Mouse (Mus musculus) thymus, postnatal 0 days (tissue): Measurements from ENCODE around the gene Adpgk. TPM values are rescaled to one million over a fixed set of nuclear protein-coding genes. Genes with fewer than 3 reads are reported as not detected.
A peak's percentile ranks its signal among the peaks of the same experiment; 100 is the strongest.
"Not testable (repeated sequence)": the region's sequence is repeated elsewhere in the genome, so short reads cannot be mapped to it uniquely, and the experiment has no call there.

ENCODE experiments used
- DNase-seq: peaks from one replicate; pipeline ENCODE4 v3.0.0-alpha.2; 2015; ENCODE audit warnings: low spot score
- polyA plus RNA-seq: library from polyadenylated mRNA; unstranded; fragments of >200 nt; fragmentation: Nextera tagmentation; extraction: Ambion mirVana; gene quantifications from 2 replicates; pipeline ENCODE4 v1.2.1, GENCODE M21; 2015

The Adpgk gene
- polyA plus RNA-seq, 1 experiment from 2014 or later = 19.1 TPM

DNA sequence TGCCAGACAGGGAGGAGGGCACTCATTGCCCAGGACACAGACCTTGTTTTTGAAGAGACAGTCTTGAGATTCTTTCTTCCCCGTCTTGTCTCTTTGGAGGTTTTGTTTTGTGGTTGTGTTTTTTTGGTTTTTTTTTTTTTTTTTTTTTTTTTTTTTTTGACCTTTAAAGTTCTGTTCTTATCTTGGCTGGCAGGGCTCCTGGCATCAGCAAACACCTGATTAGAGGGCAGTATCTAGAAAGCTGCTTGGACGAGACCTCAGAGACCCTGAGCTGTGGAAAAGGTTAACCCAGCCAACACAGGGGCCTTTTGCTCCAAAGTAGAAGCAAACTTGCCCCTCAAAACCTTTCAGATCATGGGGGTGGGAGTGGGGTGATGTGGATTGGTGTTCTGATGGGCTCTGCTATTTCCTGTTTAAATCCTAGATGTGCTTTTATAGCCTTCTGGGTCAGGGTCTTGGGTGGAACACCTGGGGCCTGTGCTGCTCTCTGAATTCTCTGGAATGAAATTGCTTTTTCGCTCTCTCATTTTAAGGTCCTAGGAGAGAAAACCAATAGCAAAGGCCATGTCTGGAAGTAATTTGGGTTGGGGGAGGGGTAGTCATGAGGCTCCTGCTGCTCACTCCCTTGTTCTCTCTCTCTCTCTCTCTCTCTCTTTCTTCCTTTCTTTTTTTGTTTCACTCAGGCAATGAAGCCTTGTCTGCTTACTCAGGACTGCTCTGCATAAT lies 2.5 kb upstream of the Adpgk start:
- DNase-seq = no peak

DNA sequence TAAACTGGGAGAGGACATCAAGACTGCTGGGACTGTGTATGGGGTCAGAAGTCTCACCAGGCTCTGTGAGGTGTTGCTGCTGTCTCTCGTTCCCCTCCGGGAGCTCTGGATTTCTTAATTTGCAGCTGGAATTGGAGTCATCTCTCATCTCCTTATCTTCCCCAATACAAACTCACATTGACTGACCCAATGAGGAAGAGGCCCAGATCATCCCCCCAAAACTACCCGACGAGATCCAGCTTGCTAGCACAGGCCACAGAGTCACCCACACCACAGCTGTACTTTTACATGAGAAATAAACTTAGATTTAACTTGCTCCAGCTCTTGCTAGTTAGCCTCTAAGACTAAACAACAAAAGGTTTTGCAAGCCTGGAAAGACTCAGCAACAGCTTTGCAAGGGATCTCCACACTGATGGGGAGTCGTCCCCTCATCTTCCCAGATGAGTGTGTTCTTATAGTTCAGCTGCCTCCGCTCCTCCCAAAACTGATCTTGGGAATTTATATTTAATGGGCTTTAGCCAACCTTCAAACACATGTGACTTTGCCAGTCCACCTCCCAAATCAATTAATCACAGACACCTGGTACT lies 1.7 kb upstream of the Adpgk start:
- DNase-seq = no peak

DNA sequence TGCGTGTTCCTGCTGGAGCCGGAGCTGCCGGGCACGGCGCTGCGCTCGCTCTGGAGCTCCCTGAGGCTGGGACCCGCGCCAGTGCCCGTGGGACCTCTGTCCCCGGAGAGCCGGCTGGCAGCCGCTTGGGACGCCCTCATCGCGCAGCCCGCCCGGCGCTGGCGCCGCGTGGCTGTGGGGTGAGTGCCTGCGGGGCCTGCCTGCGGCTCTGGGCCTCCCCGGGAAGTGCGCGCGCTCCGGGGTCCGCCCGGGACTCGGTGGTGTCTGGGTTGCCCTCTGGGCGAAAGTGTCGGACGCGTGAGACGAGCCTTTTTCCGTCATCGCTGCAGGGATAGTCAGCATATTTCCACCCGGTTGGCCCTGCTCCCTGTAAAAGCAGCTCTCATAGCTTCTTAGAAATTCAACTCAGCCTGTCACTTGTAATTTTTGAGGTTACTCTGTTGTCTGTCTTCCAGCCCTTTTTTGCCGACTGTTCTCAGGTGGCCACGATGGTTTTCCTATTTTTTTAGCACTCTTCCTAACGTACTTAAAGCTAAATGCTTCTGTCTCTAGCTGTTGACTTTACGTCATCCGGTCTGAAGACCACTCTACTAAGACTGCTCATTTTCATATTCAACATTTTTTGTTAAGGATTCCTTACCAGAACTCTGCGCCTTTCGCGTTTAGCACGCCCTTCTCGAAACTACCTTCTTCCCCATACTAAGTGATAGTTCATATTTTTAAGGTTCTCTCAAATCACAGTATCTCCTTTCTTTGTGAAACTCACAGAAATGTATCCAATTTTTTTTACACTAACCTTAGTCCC lies 532 bp downstream of the Adpgk start:
- DNase-seq = peak; percentile 28

DNA sequence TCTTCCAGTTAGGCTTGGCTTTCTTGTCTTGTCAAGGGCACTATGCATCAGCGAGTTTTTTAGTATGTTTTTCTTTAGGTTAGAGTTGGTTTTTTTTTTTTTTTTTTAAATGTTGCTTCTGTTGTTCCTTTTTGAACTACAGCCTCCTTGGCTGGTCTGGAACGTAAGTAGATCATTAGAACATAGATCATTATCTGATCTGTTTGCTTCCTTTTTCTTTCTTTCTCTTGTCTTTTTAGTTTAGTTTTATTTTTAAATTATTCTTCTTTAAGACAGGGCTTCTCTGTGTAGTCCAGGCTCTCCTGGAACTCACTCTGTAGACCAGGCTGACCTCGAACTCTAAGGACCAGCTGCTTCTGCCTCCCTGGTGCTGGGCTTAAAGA lies 1.1 kb downstream of the Adpgk start:
- no peak for DNase-seq

DNA sequence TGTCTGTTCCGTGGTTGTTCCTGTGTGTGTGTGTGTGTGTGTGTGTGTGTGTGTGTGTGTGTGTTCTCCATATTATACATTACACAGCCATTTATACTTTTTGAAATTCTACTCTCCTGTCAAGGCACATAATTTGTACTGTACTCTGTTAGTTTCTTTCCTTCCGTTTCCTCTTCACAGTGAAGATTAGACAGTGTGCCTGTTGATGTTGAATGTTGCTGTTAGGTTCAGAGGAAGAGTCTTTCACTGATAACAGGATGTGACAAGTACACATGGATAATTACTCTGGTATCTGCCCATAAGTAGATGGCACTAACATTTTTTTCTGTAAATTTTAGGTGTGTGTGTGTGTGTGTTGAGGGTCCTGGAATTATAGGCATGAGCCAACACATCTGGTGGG lies 5.1 kb downstream of the Adpgk start:
- no peak for DNase-seq

DNA sequence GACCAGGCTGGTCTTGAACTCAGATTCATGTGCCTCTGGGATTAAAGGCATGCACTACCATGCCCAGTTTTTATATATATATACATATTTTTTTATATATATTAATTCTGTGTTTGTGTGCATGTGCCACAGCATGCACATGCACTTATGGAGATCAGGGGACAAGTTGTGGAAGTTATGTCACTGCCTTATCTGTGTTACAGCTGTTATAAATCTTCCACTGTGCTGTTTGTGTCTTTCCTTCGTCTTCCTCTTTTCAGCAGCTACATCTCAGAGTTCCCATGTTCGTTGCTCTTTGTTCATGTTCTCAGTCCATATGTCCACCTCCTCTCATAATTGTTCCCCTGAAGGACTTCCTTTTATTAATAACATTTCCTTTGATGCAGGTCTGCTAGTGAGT lies 16.5 kb downstream of the Adpgk start:
- DNase-seq = no peak

DNA sequence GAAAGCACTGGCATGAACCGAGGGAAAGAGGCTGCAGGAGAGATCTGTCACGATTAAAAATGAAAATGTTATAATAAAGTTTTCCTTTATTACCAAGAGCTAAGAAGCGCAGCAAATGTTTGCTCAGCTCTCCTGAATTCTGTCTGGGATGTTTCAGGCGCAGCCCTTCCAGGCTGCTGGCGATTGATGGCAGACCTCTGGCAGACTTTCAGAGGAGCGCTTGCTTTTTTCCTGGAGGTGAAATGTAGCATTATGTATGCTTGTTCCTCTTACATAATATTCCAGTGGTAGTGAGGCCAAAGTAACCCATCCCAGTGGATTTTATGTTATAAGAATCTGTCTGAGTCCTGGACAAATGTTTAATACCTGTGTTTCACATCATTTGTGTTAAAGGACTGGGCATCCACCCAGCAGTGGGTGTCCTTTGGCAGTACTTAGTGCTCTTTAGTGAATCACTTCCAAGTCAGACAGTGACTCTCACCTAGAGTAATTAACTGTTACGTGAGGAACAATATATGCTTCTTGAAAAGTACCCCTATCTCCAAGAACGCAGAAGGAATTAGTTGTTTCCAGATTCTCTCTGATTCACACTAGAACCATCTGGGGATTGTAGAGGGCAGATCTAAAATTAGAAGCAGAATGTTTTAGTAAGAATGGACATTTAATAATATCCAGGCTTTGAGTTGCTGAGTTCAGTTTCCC lies 19.4 kb downstream of the Adpgk start:
- no peak for DNase-seq

DNA sequence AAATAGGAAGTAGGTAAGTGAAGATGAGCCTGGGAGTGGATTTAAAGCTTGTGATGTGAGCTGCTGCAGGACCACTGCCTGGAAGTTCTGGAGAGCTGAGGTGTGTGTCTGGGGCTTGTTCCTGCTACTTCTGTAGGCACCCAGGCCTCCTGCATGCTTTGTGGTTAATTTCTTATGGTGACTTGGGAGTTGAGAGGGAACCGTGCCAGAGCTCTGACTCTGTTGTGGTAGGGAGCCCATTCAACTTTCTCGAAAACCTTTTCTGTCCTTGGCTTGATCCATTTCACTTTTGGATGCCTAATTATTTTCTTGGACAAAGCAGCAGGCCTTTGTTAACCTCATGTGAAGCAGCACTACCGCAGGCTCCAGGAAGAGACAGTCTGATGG lies 19.9 kb downstream of the Adpgk start:
- DNase-seq = no peak

DNA sequence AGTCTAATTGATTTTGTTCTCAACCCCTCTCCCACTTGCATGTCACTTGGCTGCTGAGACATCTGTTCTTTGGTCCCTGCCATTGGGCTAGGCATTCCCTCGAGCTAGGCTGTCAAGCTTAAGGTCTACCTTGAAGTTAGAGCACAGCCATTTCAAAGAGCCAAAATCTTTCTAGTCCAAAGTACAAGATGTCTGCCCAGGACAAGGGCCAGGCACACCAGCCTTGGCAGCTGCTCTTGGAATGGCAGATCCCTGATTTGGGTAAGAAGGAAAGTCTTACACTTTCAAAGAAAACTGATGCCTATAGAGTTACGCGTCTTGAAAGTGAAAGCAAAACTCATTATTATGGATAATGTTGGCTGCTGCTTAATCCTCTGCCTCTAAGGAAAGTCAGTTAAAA lies 24.8 kb downstream of the Adpgk start:
- no peak for DNase-seq

DNA sequence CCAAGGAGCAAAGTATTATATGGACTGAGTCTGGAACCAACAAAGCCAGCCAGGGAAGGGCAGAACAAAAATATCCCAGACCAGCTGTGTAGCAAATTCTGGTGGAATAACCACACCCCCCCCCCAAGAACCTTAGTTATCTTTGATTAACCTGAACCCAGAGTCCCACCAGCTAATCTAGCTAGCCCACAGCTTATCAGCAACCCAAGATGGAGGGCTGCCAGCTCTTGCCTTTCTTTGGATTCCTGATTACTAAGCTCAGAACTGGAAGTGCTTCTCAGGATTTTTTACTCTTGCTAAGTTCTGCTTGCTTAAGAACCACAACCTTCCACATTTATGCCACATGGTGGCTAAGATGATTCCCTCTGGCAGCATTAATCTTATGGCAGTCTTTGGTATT lies 33.0 kb downstream of the Adpgk start:
- DNase-seq = no peak

DNA sequence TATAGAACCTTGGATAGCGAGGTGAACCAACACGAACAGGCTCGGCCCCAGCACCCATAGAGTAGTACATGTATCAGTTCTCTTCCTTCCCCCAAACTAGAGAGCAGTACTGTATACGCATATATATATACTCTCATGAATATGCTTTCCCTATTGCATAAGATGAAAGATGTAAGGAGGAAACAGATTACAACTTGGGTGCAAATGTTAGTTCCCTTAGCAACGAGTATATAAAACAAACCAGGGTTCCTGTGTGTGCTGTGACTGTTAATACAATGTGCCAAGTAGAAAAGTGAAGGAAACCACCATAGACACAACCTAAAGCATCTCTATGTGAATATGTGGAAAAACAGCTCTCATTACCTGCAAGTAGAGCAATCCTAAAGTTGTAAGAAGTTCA lies 38.7 kb downstream of the Adpgk start:
- DNase-seq = no peak

DNA sequence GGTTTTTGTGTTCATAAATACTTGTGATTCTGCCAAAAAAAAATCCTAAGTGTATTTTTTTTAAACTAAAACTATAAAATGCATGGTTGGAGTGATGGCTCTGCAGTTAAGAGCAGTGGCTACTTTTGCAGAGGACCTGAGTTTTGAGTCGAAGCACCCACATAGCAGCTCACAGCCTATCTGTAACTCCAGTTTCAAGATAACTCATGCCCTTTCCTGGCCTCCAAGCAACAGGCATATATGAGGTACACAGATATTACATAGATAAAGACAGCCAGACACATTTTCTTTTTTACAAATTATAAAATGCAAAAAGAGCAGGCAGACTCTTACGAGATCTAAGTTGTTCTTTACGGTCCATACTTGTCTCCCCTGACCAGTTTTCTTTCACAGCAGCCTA lies 45.2 kb downstream of the Adpgk start:
- no peak for DNase-seq

DNA sequence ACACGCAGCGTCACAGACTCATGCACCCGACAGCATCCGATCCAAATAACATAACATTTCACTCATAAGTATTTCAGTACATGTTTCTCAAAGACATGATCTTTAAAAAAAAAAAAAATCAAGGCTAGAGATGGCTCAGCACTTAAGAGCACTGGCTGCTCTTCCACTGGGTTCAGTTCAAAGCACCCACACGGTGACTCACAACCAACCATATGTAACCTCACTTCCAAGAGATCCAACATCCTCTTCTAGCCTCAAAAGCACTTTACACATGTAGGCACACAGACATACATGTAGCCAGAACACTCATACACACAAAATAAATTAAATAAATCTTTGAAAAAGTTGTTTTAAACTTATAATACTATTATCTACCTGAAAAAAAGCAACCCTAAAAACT lies 46.5 kb downstream of the Adpgk start:
- DNase-seq = no peak

DNA sequence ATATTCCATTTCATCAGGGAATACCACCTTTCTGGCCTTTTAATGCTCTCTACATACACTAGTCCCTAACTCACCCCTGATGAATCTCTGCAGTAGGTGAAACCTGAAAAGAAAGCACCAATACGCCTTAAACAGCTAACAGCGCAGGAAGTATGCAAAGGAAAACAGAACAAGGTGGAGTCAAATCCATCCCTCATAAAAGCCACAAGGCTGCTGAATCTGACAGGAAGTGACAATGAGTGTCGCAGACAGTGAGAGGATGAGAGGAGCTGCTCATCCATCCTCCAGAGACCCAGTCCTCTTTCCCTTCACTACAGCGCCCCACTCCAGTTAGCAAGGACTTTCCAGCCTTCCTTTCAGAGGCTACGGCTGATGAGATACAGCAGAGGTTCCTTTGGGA lies 47.1 kb downstream of the Adpgk start:
- DNase-seq = no peak

DNA sequence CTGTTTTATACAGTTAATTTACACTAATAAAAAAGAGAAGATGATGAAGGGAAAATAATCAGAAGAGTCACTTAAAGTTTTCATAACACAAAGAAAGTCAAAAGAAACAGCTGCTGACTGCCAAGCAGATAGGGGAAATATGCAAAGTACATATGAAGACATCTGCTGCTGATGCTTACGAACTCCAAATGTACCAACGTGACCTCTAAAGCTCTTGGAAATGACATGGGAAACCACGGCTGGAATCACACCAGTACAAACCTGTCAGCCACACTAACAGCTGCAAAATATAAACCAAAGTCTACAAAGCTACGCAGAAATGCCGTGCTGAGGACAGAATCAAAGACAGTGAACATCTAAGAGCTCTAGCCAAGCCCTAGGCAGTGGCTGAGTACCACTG lies 47.7 kb downstream of the Adpgk start:
- no peak for DNase-seq

DNA sequence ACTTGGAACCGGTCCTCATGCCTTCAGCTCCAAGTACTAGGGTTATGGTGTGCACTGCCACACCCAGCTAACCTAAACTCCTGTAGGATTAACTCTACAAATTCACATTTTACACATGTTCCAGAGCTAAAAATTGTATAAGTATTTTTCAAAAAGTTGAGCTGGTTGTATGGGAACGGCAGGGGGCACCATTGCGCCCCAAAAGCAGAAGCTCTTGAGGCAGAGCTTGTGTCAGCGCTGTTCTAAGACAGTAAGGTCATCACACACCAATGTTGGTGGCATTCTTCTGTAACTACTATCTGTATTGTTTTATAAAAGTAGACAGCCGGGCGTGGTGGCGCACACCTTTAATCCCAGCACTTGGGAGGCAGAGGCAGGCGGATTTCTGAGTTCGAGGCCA lies 48.6 kb downstream of the Adpgk start:
- DNase-seq = peak; percentile 58

DNA sequence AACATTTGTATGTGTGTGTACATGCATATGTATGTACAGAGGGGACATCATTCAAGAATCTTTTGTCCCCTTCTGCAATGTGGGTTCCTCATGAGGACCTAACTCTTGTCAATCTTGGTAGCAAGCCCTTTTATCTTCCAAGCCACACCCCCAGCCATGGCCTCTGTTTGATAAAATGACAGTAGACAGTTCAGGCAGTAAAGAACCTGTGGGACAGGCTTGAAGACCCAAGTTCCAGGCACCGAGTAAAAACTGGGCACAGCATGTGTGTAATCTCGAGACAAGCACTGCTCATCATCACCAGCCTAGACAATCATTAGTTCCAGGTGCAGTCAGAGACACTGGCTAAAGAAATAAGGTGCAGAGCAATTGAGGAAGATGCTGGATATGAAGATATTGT lies 54.8 kb downstream of the Adpgk start:
- DNase-seq = no peak

DNA sequence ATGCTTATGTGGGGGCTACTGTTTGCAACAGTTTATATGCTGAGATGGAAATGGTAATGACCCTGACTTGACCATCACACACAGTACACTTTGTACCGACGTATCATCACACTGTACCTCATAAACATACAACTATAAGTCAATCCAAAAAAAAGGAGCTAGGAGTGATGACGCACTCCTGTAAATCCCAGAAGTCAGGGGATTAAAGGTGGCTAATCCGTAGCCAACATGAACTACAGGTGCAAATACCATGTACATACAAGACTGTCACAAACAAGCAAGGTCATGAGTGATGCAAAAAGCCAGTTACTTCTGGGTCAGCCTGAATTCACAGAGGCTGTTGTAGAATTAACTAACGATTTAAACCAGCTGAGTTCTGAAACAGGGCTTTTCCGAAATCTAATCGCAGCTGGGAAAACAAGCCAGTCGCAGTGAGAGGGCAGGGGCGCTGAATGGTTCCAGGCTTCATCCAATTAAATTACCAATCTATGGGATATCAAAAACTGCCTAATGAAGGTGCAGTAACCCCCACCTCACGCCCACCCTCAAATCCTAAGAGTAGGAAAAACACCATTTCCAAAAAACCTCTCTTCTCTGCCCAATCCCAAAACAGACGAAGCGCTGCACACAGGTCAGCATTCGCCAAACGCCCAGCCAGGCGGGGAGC lies 61.4 kb downstream of the Adpgk start:
- DNase-seq = no peak

DNA sequence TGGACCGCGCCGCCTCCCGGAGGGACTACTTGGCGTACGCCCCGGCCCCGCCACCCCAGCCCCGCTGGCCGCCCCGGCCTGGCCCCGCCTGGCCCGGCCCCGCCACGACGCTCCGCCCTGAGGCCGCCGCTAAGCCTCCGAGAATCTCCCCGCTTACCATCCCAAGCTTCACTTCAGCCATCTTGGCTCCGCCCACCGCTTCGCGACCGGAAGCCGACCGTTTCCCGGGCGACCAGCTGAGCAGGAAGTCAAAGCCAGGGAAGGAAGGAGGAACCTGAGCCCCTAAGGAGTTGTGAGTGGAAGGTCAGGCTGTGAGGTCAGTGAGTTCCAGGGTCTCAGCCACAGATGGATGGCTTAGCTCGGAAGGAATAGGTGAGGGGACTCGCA lies 61.9 kb downstream of the Adpgk start, which contains the start of gene Bbs4:
Gene Bbs4, minus strand, starts transcription at position 256 of the 387 bp plus-strand sequence.
- DNase-seq = peak; percentile 85

DNA sequence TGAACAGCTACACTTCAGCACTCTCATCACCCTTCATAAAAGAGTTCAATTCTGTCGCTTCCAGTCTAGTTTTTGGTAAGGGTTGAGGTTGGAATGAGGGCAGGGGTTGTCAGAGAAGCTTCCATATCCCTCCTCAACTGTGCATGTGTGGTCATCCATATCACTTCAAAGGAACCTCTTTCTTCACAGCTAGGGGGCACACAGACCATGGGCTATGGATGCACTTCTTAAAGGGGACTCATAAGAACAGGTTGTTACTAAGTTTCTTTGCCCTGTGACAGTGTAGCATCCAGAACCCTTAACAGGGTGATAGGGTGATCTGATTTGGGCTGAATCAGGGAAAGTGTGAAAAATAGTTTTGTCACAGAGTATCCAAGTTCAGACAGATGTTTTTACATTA lies 66.7 kb downstream of the Adpgk start:
- DNase-seq = not testable (repeated sequence)

DNA sequence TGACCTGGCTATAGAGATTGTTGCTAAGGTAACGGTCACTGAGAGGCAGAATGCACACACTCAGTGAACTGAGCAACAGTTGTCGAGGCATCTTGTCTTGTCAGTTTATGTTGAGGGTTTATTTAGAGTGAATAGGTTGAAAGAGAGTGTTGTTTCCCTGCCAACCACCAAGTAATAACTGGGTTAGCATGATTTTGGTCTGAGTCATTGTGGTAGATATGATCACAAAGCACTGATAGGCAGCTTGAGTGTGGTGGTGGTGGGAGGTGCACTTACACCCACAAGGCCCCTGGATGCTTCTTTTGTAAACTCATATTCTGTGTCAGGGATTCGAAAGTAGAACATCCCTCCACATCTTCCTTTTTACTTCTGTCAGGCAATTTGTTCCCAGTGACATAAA lies 69.1 kb downstream of the Adpgk start:
- not testable (repeated sequence) for DNase-seq
